Mouse (Mus musculus) retina, adult 2 months (tissue): ENCODE results near the gene Trim8.
A peak's percentile ranks its signal among the peaks of the same experiment; 100 is the strongest.

ENCODE experiments used
- DNase-seq: peaks from one replicate; pipeline ENCODE4 v3.0.0-alpha.2; 2012; ENCODE audit warnings: low read depth, low spot score

Gene Trim8

GRCm38 (mm10) chr19:46548110-46548509 lies 46.6 kb downstream of the Trim8 start:
- DNase-seq = no peak

DNA sequence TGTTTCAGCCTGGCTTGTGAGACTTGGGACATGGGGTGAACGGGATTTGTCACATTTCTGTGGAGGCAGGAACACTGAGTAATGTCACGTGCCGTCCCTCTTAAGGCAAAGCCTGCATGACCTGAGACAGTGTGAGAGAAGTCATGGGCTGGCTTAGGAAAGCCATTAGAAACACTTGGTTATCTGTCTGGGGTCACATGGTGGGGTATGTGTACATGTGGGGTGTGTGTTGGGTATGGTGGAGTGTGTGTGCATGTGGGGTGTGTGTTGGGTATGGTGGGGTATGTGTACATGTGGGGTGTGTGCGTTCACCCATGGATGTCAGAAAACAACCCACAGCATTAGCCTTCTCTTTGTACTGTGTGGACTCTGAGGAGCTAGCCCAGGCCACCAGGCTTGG lies 48.9 kb downstream of the Trim8 start:
- no peak for DNase-seq

DNA sequence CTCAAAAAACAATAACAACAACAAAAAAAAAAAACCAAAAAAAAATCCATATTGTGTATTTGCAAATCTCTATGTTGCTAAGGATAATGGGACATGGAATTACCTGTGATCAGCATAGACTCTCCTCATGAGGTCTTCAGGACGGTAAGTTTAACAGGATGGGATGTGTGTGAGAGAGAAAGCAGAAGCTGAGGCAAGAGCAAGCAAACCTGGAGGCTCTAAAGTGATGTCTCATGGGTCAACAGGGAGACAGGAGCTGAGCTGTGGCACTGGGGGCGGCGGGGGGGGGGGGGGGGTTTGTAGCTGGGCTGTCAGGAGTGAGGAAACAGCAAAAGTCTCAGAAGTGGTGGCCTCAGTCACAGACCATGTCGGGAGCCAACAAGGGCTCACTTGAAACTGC lies 51.0 kb downstream of the Trim8 start:
- DNase-seq = no peak

- no peak for DNase-seq
Measured at GRCm38 (mm10) chr19:46553541-46553955, 52.0 kb downstream of the Trim8 start.

- DNase-seq = no peak
Measured at GRCm38 (mm10) chr19:46558009-46558408, 56.5 kb downstream of the Trim8 start.

- no peak for DNase-seq
Measured at GRCm38 (mm10) chr19:46558631-46559030, 57.1 kb downstream of the Trim8 start.

DNA sequence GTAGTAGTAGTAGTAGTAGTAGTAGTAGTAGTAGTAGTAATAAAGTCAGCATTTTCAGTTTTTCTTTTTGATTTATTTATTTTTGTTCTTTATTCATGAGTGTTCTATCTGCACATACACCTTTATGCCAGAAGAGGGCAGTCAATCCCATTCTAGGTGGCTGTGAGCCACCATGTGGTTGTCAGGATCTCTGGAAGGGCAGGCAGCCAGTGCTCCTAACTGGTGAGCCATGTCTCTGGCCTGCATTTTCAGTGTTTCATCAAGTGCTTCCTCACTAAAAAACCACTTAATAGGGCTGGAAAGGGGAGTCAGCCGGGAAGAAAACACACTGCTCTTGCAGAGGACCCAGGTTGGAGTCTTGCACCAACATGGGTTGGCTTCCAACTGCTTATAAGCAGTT lies 60.6 kb downstream of the Trim8 start:
- peak; percentile 60 for DNase-seq

- peak; percentile 84 for DNase-seq
Measured at GRCm38 (mm10) chr19:46562581-46563515, 61.3 kb downstream of the Trim8 start.

- peak; percentile 55 for DNase-seq
Measured at GRCm38 (mm10) chr19:46563603-46564002, 62.1 kb downstream of the Trim8 start.

DNA sequence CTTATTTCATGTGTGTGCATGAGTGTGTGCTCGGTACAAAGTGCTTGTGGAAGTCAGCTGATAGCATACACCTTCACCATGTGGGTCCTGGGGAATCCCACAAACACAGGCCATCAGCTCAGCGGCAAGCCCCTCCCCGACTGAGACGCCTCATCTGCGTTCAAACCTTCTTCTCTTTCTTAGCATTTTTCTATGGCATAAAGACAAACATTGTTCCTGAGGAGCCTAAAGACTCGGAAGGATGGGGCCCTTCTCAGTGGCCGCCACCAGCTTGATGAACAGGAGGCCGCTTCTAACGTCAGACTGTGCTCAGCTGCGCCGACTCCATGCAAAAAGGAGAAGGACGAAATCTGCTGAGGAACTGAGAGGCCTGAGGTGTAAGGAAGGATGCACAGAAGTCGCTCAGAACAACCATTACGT lies 62.6 kb downstream of the Trim8 start:
- no peak for DNase-seq
